Mouse (Mus musculus) neural tube, embryonic 14.5 days (tissue): ENCODE results near the gene Borcs8. TPM values are rescaled to one million over a fixed set of nuclear protein-coding genes. Genes with fewer than 3 reads are reported as not detected.

ENCODE experiments used
- ATAC-seq: fragments of 200-750 bp; cut with Nextera tagmentation; 2 replicates; pipeline ENCODE4 v1.8.0; 2017; ENCODE audit warnings: low read depth, mild to moderate bottlenecking, moderate TSS enrichment, moderate library complexity
- H3K27ac ChIP-seq: fragments of 300-500 bp; sonication (generic); 2 replicates; pipeline ENCODE4 v1.5.1; 2014; ENCODE audit warnings: low read depth, mild to moderate bottlenecking, control low read depth, low read length, moderate library complexity, mixed read lengths
- H3K27me3 ChIP-seq: fragments of 300-500 bp; sonication (generic); 2 replicates; pipeline ENCODE4 v1.6.1; 2014; ENCODE audit warnings: low read length; ENCODE audit not compliant: control insufficient read depth, insufficient read depth
- H3K36me3 ChIP-seq: fragments of 300-500 bp; sonication (generic); 2 replicates; pipeline ENCODE4 v1.6.1; 2014; ENCODE audit warnings: low read length, mixed read lengths; ENCODE audit not compliant: control insufficient read depth, insufficient read depth
- H3K4me1 ChIP-seq: fragments of 300-500 bp; sonication (generic); 2 replicates; pipeline ENCODE4 v1.6.1; 2014; ENCODE audit warnings: low read length; ENCODE audit not compliant: control insufficient read depth, insufficient read depth
- H3K4me2 ChIP-seq: fragments of 300-500 bp; sonication (generic); 2 replicates; pipeline ENCODE4 v1.6.1; 2014; ENCODE audit warnings: mild to moderate bottlenecking, low read depth, low read length, control low read depth
- H3K4me3 ChIP-seq: fragments of 300-500 bp; sonication (generic); 2 replicates; pipeline ENCODE4 v1.5.1; 2014; ENCODE audit warnings: low read depth, low read length, control low read depth, mixed read lengths
- H3K9ac ChIP-seq: fragments of 300-500 bp; sonication (generic); replicated peaks from 2 replicates; pipeline ENCODE4 v1.6.1; 2014; ENCODE audit warnings: low read depth, mild to moderate bottlenecking, control low read depth, low read length, mixed read lengths
- H3K9me3 ChIP-seq: fragments of 300-500 bp; sonication (generic); 2 replicates; pipeline ENCODE4 v1.6.1; 2016; ENCODE audit warnings: low read length; ENCODE audit not compliant: control insufficient read depth
- WGBS: fragments of 180-500 bp; shearing (Covaris S2); extraction: QIAGEN DNeasy Blood & Tissue Kit; methylation state at CpG from one replicate; pipeline ENCODE4 v1.1.7; 2014; 5-methylcytosine and 5-hydroxymethylcytosine counted together
- polyA plus RNA-seq: library from polyadenylated mRNA; unstranded; fragments of >200 nt; fragmentation: Nextera tagmentation; extraction: Ambion mirVana; gene quantifications from 2 replicates; pipeline ENCODE4 v1.2.1, GENCODE M21; 2014

Gene Borcs8
- polyA plus RNA-seq, 1 experiment from 2014 or later: 72.3 TPM

- Histone ChIP-seq H3K4me3 (no peak overlapping the region), H3K27ac (no peak overlapping the region), H3K4me2 (no peak overlapping the region), H3K9me3 (no peaks in the 10 kb centered on the region), H3K36me3 (peaks cover 14% of the 10 kb centered on the region), H3K27me3 (no peaks in the 10 kb centered on the region), H3K4me1 (no peaks in the 10 kb centered on the region), H3K9ac (no peak overlapping the region)
- WGBS: 87% methylated on average over 7 of the region's 7 CpGs
- no peak for ATAC-seq
These were observed 8.6 kb downstream of the Borcs8 start for GRCm38 (mm10) chr8:70147678-70148607.

GRCm38 (mm10) chr8:70150158-70150557 is 10.9 kb downstream of the Borcs8 start:
- Histone ChIP-seq H3K9me3 (no peaks in the 10 kb centered on the region), H3K27ac (no peak overlapping the region), H3K36me3 (peaks cover 10% of the 10 kb centered on the region; the same call in 1 of the 2 replicates), H3K9ac (no peak overlapping the region), H3K4me2 (no peak overlapping the region), H3K4me3 (no peak overlapping the region), H3K4me1 (no peaks in the 10 kb centered on the region), H3K27me3 (no peaks in the 10 kb centered on the region)
- WGBS: 18% methylated on average over 13 of the region's 13 CpGs
- ATAC-seq: no peak; the same call in 1 of the 2 replicates

- WGBS: 18% methylated on average over 22 of the region's 22 CpGs
- peak; percentile 91 for ATAC-seq
- H3K9me3 ChIP-seq: no peaks in the 10 kb centered on the region
- H3K4me3 ChIP-seq: no peak overlapping the region
- no peaks in the 10 kb centered on the region for H3K4me1 ChIP-seq
- no peak overlapping the region for H3K9ac ChIP-seq
- no peaks in the 10 kb centered on the region for H3K27me3 ChIP-seq
- no peaks in the 10 kb centered on the region for H3K36me3 ChIP-seq
- H3K27ac ChIP-seq: no peak overlapping the region
- H3K4me2 ChIP-seq: no peak overlapping the region; the same call in 1 of the 2 replicates
These were observed 13.4 kb downstream of the Borcs8 start for GRCm38 (mm10) chr8:70152537-70153257.

GRCm38 (mm10) chr8:70157240-70157800 is 18.0 kb downstream of the Borcs8 start:
- Histone ChIP-seq H3K4me3 (no peak overlapping the region), H3K36me3 (no peaks in the 10 kb centered on the region), H3K9ac (no peak overlapping the region), H3K27ac (no peak overlapping the region), H3K9me3 (no peaks in the 10 kb centered on the region), H3K4me1 (no peaks in the 10 kb centered on the region), H3K27me3 (no peaks in the 10 kb centered on the region), H3K4me2 (no peak overlapping the region)
- 92% methylated on average over 1 of the region's 1 CpGs for WGBS
- no peak for ATAC-seq

GRCm38 (mm10) chr8:70158069-70158853 is 19.0 kb downstream of the Borcs8 start:
- Histone ChIP-seq H3K4me3 (peak overlapping the region; percentile 39), H3K36me3 (no peaks in the 10 kb centered on the region), H3K27ac (no peak overlapping the region), H3K27me3 (no peaks in the 10 kb centered on the region), H3K4me1 (no peaks in the 10 kb centered on the region), H3K9ac (peak overlapping the region; percentile 56), H3K4me2 (peak overlapping the region; percentile 64), H3K9me3 (no peaks in the 10 kb centered on the region)
- ATAC-seq: peak; percentile 94
- WGBS: 18% methylated on average over 35 of the region's 40 CpGs

GRCm38 (mm10) chr8:70159211-70159610 is 19.9 kb downstream of the Borcs8 start:
- H3K27me3 ChIP-seq: no peaks in the 10 kb centered on the region
- no peaks in the 10 kb centered on the region for H3K9me3 ChIP-seq
- H3K4me1 ChIP-seq: no peaks in the 10 kb centered on the region
- no peaks in the 10 kb centered on the region for H3K36me3 ChIP-seq
- no peak overlapping the region for H3K27ac ChIP-seq
- H3K4me2 ChIP-seq: peak overlapping the region; percentile 64; the same call in 1 of the 2 replicates
- ATAC-seq: no peak
- WGBS: 86% methylated on average over 4 of the region's 4 CpGs
- H3K4me3 ChIP-seq: no peak overlapping the region
- no peak overlapping the region for H3K9ac ChIP-seq

- Histone ChIP-seq H3K4me2 (no peak overlapping the region), H3K36me3 (no peaks in the 10 kb centered on the region), H3K4me3 (no peak overlapping the region), H3K9me3 (no peaks in the 10 kb centered on the region), H3K4me1 (no peaks in the 10 kb centered on the region), H3K27me3 (no peaks in the 10 kb centered on the region), H3K27ac (no peak overlapping the region), H3K9ac (no peak overlapping the region)
- ATAC-seq: no peak
- 71% methylated on average over 13 of the region's 13 CpGs for WGBS
These were observed 20.7 kb downstream of the Borcs8 start for GRCm38 (mm10) chr8:70160015-70160414.

- ATAC-seq: no peak
These were observed 24.0 kb downstream of the Borcs8 start for GRCm38 (mm10) chr8:70163316-70163715.

More at GRCm38 (mm10) chr8:70163316-70163715, 24.0 kb downstream of the Borcs8 start:
- H3K9ac ChIP-seq: no peak overlapping the region
- no peaks in the 10 kb centered on the region for H3K4me1 ChIP-seq
- H3K9me3 ChIP-seq: no peaks in the 10 kb centered on the region
- no peak overlapping the region for H3K27ac ChIP-seq
- H3K4me3 ChIP-seq: no peak overlapping the region
- no peaks in the 10 kb centered on the region for H3K36me3 ChIP-seq
- 87% methylated on average over 3 of the region's 3 CpGs for WGBS
- peaks cover 8% of the 10 kb centered on the region for H3K27me3 ChIP-seq
- no peak overlapping the region for H3K4me2 ChIP-seq
